9 mouse cellular contexts compared by ENCODE assay signal in the genomic region with DNA sequence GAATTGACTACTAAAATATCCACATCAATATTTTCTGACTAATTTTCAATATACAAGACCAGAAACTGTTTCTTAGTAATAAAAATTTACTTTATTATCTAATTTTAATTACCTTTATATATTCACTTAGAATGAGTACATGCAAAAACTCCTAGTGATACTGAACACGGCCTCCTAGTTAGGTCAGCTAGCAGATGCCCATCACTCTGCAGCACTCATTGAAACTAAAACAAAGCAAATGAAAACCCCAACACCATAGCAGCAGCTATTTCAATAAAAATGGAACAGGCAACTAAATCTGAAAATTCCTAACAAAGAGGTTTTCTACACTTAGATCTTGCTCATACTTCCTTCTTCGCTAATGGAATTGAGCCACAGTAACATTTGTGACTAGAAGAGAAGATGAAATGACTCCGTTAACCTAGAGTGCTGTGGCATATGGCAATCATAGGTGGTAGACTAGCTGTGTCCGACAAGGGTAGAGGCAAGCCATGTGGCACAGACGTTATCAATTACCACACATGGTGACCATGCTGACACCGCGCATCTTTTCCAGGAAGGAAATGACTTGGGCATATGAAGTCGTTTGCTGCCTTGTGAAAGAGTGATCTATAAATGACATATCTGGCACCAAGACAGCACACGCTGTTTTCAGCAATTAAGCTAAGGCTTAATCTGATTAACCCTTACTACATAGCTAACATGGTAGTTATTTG. TPM values are rescaled to one million over a fixed set of nuclear protein-coding genes. Genes with fewer than 3 reads are reported as not detected.
A peak's percentile ranks its signal among the peaks of the same experiment; 100 is the strongest.
DNase-seq lines count a peak whose midpoint lies in the region; ATAC-seq and TF ChIP-seq lines count a peak whose summit lies in the region.
"Had no signal": no experiment of that assay in that cellular context is flagged by ENCODE, and none has a peak within 500 bp of the region (broad histone marks: within the 10 kb centered on the region; RNA-seq: fewer than 3 reads in every experiment).

No protein-coding gene starts in this region.

- no peaks in the 10 kb centered on the region for H3K27me3 ChIP-seq in intestine, embryonic 16.5 days (replicated peaks; ENCODE audit: control insufficient read depth, insufficient read depth, low read length)
- H3K27me3 ChIP-seq in intestine, postnatal 0 days (replicated peaks; ENCODE audit: control insufficient read depth, insufficient read depth, low read length) = 0 out of 2 replicates have a peak, but pooled peaks cover 3% of the 10 kb centered on the region
- 0 out of 2 replicates have a peak, but pooled peaks cover 5% of the 10 kb centered on the region for H3K27me3 ChIP-seq in liver, embryonic 12.5 days (replicated peaks)
- H3K27me3 ChIP-seq in stomach, embryonic 15.5 days (replicated peaks) = no peaks in the 10 kb centered on the region

- H3K27ac ChIP-seq in intestine, embryonic 16.5 days (ENCODE audit: low read length) = no peak overlapping the region
- no peak overlapping the region for H3K27ac ChIP-seq in intestine, postnatal 0 days (ENCODE audit: low read depth, low read length)
- H3K27ac ChIP-seq in liver, embryonic 12.5 days = peak overlapping the region; percentile 94
- no peak overlapping the region for H3K27ac ChIP-seq in stomach, embryonic 15.5 days
- H3K27ac ChIP-seq: hindbrain, embryonic 14.5 days had no signal

- no peaks in the 10 kb centered on the region for H3K4me1 ChIP-seq in intestine, embryonic 16.5 days (ENCODE audit: control insufficient read depth, insufficient read depth, low read length)
- H3K4me1 ChIP-seq in intestine, postnatal 0 days (replicated peaks; ENCODE audit: control insufficient read depth, insufficient read depth, low read length) = no peaks in the 10 kb centered on the region
- peaks cover 34% of the 10 kb centered on the region for H3K4me1 ChIP-seq in liver, embryonic 12.5 days
- H3K4me1 ChIP-seq in stomach, embryonic 15.5 days = no peaks in the 10 kb centered on the region

- 0 out of 2 replicates have a peak, but pooled peaks have one; percentile 40 for ATAC-seq in intestine, embryonic 16.5 days
- ATAC-seq in intestine, postnatal 0 days = no peak
- peak; percentile 98 for ATAC-seq in common myeloid progenitor, adult 5-6 weeks (replicated peaks; ENCODE audit: low read depth, poor library complexity, severe bottlenecking)
- peak; percentile 99 for ATAC-seq in liver, embryonic 12.5 days
- peak; percentile 93 for ATAC-seq in stomach, embryonic 15.5 days (ENCODE audit: insufficient read depth, low FRiP score, low read depth)

- no peak for TF ChIP-seq CTCF in intestine, postnatal 0 days (IDR thresholded peaks at IDR 0.05; ENCODE audit: low read depth)

- H3K9ac ChIP-seq in intestine, embryonic 16.5 days (ENCODE audit: low read depth, low read length) = no peak overlapping the region
- H3K9ac ChIP-seq in intestine, postnatal 0 days (ENCODE audit: low read depth, low read length) = no peak overlapping the region
- peak overlapping the region; percentile 53; the same call in 1 of the 2 replicates for H3K9ac ChIP-seq in liver, embryonic 12.5 days
- H3K9ac ChIP-seq in stomach, embryonic 15.5 days = no peak overlapping the region
- H3K9ac ChIP-seq: hindbrain, embryonic 14.5 days had no signal

- no peaks in the 10 kb centered on the region for H3K36me3 ChIP-seq in intestine, embryonic 16.5 days (ENCODE audit: control insufficient read depth, insufficient read depth, low read length)
- H3K36me3 ChIP-seq in intestine, postnatal 0 days (ENCODE audit: control insufficient read depth, insufficient read depth) = no peaks in the 10 kb centered on the region
- no peaks in the 10 kb centered on the region for H3K36me3 ChIP-seq in liver, embryonic 12.5 days
- no peaks in the 10 kb centered on the region for H3K36me3 ChIP-seq in stomach, embryonic 15.5 days

- H3K4me2 ChIP-seq in intestine, embryonic 16.5 days (ENCODE audit: low read depth, low read length) = no peak overlapping the region
- no peak overlapping the region for H3K4me2 ChIP-seq in intestine, postnatal 0 days (replicated peaks; ENCODE audit: low read depth)
- peak overlapping the region; percentile 47 for H3K4me2 ChIP-seq in liver, embryonic 12.5 days
- no peak overlapping the region for H3K4me2 ChIP-seq in stomach, embryonic 15.5 days
- H3K4me2 ChIP-seq: hindbrain, embryonic 14.5 days had no signal

- WGBS in intestine, embryonic 16.5 days = 76% methylated on average over 9 of the region's 9 CpGs
- 75% methylated on average over 9 of the region's 9 CpGs for WGBS in intestine, postnatal 0 days
- WGBS in liver, embryonic 12.5 days (ENCODE audit: insufficient replicate concordance) = 28% methylated on average over 9 of the region's 9 CpGs
- WGBS in stomach, embryonic 15.5 days = 77% methylated on average over 9 of the region's 9 CpGs

- no peak for DNase-seq in gastrocnemius, postnatal 10 days
- DNase-seq in layer of hippocampus, postnatal 25 days (ENCODE audit: extremely low spot score in 1 of 2, low spot score in 1 of 2) = no peak
- DNase-seq: kidney, postnatal 4 days had no signal

- no peak overlapping the region for H3K4me3 ChIP-seq in intestine, embryonic 16.5 days (ENCODE audit: low read length)
- H3K4me3 ChIP-seq in intestine, postnatal 0 days (ENCODE audit: low read depth, low read length) = no peak overlapping the region
- no peak overlapping the region for H3K4me3 ChIP-seq in liver, embryonic 12.5 days
- H3K4me3 ChIP-seq in stomach, embryonic 15.5 days (replicated peaks) = no peak overlapping the region

- H3K9me3 ChIP-seq in intestine, embryonic 16.5 days (ENCODE audit: control insufficient read depth, low read length) = no peaks in the 10 kb centered on the region
- no peaks in the 10 kb centered on the region for H3K9me3 ChIP-seq in intestine, postnatal 0 days (ENCODE audit: control insufficient read depth)
- 0 out of 2 replicates have a peak, but pooled peaks cover 4% of the 10 kb centered on the region for H3K9me3 ChIP-seq in liver, embryonic 12.5 days (replicated peaks)
- H3K9me3 ChIP-seq in stomach, embryonic 15.5 days = no peaks in the 10 kb centered on the region

RNA-seq across cellular contexts. Expression of gene Ppm1e, which starts 9.2 kb away (rescaled TPM):
- 1.4 and 1.5 TPM in 2 replicates for polyA plus RNA-seq in intestine, embryonic 16.5 days (2015; fragmentation: Nextera tagmentation; extraction: Ambion mirVana)
- polyA plus RNA-seq in intestine, postnatal 0 days (2015; fragmentation: Nextera tagmentation; extraction: Ambion mirVana) = 1.4 and 1.7 TPM in 2 replicates
- total RNA-seq in common myeloid progenitor, adult 5-6 weeks (2017) = 4.8 and 7.0 TPM in 2 replicates
- 2.9 and 3.4 TPM in 2 replicates for polyA plus RNA-seq in liver, embryonic 12.5 days (2016; fragmentation: Nextera tagmentation; extraction: Ambion mirVana)
- 1.9 and 2.4 TPM in 2 replicates for polyA plus RNA-seq in stomach, embryonic 15.5 days (2015; fragmentation: Nextera tagmentation; extraction: Ambion mirVana)
- 1 to 10 TPM in 1 of 2 experiments, under 1 TPM in 1; 0.75 to 1.7 TPM for total RNA-seq in gastrocnemius, postnatal 10 days (2021)
- 100 to 1,000 TPM; 265 to 273 TPM for total RNA-seq in layer of hippocampus, postnatal 25 days (2021)

RNA-seq across cellular contexts. Expression of gene Rad51c, which starts 36.7 kb away (rescaled TPM):
- 4.7 and 5.3 TPM in 2 replicates for polyA plus RNA-seq in intestine, embryonic 16.5 days (2015; fragmentation: Nextera tagmentation; extraction: Ambion mirVana)
- 1.9 and 2.0 TPM in 2 replicates for polyA plus RNA-seq in intestine, postnatal 0 days (2015; fragmentation: Nextera tagmentation; extraction: Ambion mirVana)
- 3.4 and 5.2 TPM in 2 replicates for total RNA-seq in common myeloid progenitor, adult 5-6 weeks (2017)
- 5.0 and 5.9 TPM in 2 replicates for polyA plus RNA-seq in liver, embryonic 12.5 days (2016; fragmentation: Nextera tagmentation; extraction: Ambion mirVana)
- polyA plus RNA-seq in stomach, embryonic 15.5 days (2015; fragmentation: Nextera tagmentation; extraction: Ambion mirVana) = 6.3 and 6.5 TPM in 2 replicates
- 1 to 10 TPM; 1.5 to 1.7 TPM for total RNA-seq in gastrocnemius, postnatal 10 days (2021)
- total RNA-seq in layer of hippocampus, postnatal 25 days (2021) = 1 to 10 TPM; 3.5 to 4.4 TPM

RNA-seq across cellular contexts. Expression of gene Tex14, which starts 36.8 kb away (rescaled TPM):
- 0.53 and 0.70 TPM in 2 replicates for polyA plus RNA-seq in intestine, embryonic 16.5 days (2015; fragmentation: Nextera tagmentation; extraction: Ambion mirVana)
- polyA plus RNA-seq in intestine, postnatal 0 days (2015; fragmentation: Nextera tagmentation; extraction: Ambion mirVana) = 1.3 and 1.8 TPM in 2 replicates
- total RNA-seq in common myeloid progenitor, adult 5-6 weeks (2017) = 0.27 and 1.0 TPM in 2 replicates
- not detected in 2 replicates for polyA plus RNA-seq in liver, embryonic 12.5 days (2016; fragmentation: Nextera tagmentation; extraction: Ambion mirVana)
- 0.46 and 0.59 TPM in 2 replicates for polyA plus RNA-seq in stomach, embryonic 15.5 days (2015; fragmentation: Nextera tagmentation; extraction: Ambion mirVana)
- 1 to 10 TPM in 1 of 2 experiments, under 1 TPM in 1; 0.45 to 1.4 TPM for total RNA-seq in gastrocnemius, postnatal 10 days (2021)
- under 1 TPM; 0.37 to 0.82 TPM for total RNA-seq in layer of hippocampus, postnatal 25 days (2021)
